Mouse (Mus musculus) ES-E14 (cell line): ENCODE measurements at regions not wholly inside any gene's neighbourhood (a gene's known extent, or its start where the extent isn't known, plus 50 kb on each side); places are given as distances from the start of the nearest gene placed in this dataset.

Source experiments
- CHD2 ChIP-seq: IDR thresholded peaks from 2 replicates; pipeline ENCODE4 v1.6.1; 2014; ENCODE audit warnings: mild to moderate bottlenecking, low read depth, low read length, inconsistent platforms
- HCFC1 ChIP-seq: IDR thresholded peaks from 2 replicates; pipeline ENCODE4 v1.6.1; 2012; ENCODE audit warnings: low read length, inconsistent platforms, borderline replicate concordance; ENCODE audit not compliant: insufficient read depth
- MAFK ChIP-seq: IDR thresholded peaks from 2 replicates; pipeline ENCODE4 v1.6.1; 2014; ENCODE audit warnings: mild to moderate bottlenecking, low read depth, low read length, inconsistent platforms; ENCODE audit not compliant: insufficient read depth
- ZC3H11A ChIP-seq: IDR thresholded peaks from 2 replicates; pipeline ENCODE4 v1.6.1; 2012; ENCODE audit warnings: low read depth, mild to moderate bottlenecking, inconsistent platforms, low read length, borderline replicate concordance
- ZNF384 ChIP-seq: IDR thresholded peaks from 2 replicates; pipeline ENCODE4 v1.6.1; 2012; ENCODE audit warnings: low read depth, low read length, inconsistent platforms

GRCm38 (mm10) chr1:121785631-121786030 is 217.8 kb upstream of the Ddx18 start:
- TF ChIP-seq ZNF384 (no peak), CHD2 (no peak), MAFK (no peak), ZC3H11A (no peak), HCFC1 (no peak)
